Mouse (Mus musculus) left cerebral cortex, adult 8-10 months (tissue): ENCODE data around the gene Svopl. TPM values are rescaled to one million over a fixed set of nuclear protein-coding genes. Genes with fewer than 3 reads are reported as not detected.

Experiments used
- DNase-seq, 2 experiments: peaks; one replicate each; pipeline ENCODE4 v3.0.0; 2022; ENCODE audit warnings: low spot score in 2 of 2
- total RNA-seq, 4 experiments: library from RNA; stranded (reverse); gene quantifications; 2 replicates each; pipeline ENCODE4 v1.2.4; 2022

The Svopl gene
- total RNA-seq, 4 experiments from 2014 or later = 0.28 TPM; not detected in 3

DNA sequence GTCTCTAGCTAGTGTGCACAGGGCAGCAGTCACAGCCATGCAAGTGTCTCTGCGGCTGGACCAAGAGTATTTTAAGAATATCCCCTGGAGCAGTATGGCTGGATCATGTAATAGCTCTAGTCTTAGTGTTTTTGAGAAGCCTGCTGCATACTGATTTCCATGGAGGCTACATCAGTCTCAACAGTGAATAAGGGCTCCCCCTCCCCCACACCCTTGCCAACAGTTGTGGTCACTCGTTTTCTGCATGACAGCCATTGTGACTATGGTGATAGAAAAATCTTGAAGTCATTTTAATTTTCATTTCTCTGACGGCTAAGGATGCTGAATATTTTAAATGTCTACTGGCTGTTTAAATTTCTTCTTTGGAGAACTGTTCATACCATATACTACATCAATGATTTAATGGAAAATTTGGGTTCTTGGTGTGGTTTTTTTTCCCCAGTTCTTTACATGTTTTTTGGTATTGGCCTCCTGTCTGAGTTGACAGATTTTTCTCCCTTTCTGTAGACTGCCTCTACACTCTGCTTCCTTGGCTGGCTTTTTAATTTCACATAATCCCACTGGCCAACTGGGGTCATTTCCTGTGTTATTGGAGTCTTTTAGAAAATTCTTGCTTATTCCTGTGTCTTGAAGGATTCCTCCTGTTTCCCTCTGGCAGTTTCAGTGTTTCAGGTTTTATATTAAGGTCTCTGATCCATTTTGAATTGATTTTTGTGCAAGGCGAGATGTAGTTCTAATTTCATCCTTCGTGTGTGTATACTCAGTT, 13.8 kb downstream of the Svopl start:
- DNase-seq = no peak

DNA sequence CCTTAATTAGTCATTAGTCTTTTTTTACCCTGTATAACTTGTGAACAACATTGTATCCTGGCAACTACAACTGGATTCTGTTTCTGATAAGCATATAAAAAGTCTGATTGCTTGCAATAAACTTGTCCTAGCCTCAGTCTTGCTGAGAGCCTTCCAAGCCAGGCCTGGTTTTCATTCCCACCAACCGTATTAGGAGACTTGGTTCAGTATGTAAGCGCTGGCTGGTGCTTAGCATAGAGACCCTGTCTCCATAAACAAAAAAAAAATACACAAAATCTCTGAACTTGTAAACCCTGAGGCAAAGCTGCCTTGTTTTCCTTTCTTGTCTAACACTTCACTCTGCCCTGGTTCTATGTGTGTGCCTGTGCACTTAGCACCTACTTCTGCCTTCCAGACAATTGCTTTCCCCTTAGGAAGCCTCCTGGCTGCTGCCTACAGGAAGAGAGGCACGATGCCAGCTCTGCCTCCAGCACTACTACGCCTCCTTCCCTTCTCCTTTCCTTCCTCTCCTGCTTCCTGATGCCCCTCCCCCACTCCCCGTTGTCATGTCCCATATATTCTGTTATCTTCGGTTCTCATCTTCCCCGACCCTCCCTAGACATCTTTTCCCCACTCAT, 14.8 kb downstream of the Svopl start:
- DNase-seq = no peak

DNA sequence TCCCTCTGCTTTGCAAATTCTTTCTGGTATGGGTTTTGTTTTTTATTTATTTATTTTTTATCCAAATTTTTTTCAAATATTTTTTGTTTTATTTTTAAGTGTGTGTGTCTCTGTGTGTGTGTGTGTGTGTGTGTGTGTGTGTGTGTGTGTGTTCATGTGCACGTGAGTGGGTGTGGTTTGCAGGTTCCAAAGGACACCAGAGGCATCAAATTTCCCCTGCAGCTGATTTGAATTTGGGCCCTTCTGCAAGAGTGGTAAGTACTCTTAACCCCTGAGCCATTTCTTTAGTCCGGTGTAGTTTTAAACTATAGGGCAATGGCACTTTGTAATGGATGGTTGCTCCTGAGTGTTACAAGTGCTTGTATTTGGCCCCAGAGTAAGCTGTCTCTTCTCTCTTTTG, 18.6 kb downstream of the Svopl start:
- no peak for DNase-seq

DNA sequence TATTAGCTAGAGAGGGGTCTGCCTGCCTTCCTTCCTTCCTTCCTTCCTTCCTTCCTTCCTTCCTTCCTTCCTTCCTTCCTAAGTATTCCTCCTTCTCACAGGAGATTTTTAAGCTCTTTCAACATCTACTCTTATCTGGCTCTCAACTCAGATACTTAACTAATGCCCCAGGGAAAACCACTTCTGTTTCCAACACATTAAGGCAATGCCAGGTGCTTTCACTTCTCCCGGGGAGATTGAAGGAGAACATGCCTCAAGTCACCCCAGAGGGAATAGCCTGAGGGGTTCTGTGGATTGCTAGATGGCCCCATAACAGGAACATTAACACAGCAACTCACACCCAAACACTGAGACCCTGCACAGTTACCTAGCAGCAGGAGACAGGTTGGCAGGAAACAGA, 19.0 kb downstream of the Svopl start:
- DNase-seq = no peak

DNA sequence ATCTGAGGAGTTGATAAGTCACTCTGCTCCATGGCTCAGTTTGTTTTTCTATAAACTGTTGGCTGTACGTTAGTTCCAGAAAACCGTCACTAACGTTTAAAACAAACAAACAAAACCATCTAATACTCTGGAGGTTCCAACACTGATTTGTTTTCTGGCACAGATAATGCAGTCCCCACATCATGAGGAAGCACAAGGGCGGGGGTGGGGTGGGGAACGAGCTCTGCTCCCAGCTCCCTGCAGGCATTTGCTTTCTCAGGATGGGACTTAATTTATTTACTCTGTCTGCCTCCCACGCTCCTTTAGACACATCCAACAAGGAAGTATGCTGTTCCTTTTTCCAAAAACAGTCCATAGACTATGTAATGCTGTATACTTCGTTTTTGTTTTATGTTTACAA, 23.5 kb downstream of the Svopl start:
- no peak for DNase-seq

DNA sequence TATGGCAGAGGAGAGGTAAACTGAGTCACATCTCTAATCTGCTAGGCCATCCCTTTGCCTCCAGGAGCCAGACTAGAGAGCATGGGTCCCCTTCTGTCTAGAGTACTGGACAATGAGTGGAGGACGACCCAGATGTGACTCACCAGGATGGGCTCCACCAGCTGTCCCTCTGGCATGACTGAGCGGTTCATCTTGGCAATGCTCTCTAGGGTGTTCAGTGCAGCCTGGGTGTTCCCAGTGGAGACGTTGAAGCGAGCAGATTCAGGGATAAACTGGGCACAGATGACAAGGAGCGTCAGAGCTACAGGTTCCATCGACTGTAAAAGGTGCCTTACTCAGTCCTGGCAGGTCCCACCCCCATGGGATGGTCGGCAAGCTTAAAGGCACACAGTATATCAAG, 25.4 kb downstream of the Svopl start:
- no peak for DNase-seq

DNA sequence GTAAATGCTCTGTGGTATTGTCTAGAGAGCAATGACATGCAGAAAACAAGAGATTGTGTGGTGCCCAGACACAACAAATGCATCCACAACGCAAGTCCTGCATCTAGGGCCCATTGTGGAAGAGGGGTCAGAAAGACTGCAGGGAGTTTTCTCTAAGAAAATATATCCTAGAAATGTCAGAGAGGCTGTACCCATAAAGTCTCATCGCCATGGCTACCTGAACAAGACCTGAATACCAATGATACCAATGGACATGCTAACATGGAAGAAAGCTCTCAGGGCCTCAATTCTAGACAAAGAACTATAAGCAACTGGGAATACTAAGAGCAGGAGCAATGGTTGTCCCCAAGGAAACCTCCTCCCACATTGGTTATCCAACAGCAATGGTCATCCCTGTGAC, 34.0 kb downstream of the Svopl start:
- DNase-seq = no peak

DNA sequence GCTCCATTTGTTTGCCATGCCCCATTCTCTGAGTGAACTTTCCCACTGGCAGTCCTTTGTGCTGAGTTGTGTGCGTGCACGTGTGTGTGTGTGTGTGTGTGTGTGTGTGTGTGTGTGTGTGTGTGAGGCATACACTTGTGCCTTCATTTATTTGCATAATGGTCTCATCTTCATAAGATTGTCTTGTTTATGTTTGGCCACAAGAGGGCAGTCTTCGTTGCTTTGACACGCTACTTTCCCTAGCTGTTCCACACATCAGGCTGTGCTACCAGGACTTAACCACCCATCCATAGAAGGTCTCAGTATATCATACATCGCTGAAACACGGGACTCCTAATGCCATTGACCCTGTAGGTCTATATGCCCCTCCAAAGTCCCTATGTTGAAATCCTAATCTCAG, 39.3 kb downstream of the Svopl start:
- DNase-seq = peak in 1 of 2 experiments; percentile 14

DNA sequence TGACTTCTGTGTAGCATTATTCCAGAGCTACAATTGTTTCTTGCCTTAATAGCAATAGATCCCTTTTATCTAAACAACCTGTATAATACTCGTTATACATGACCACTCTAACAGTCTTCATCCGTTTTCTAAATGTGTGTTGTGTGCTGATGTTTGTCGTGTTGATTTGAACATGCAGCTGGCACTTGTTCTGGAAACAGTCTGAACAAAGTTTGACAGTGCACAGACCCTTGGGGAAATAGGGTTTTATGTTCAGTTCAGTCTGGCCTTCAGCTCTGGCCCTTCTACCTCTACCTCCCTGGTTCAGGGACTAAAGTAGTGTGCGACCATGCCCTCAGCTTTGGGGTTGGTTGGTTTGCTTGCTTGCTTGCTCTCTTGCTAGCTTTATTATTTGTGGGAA, 79.4 kb downstream of the Svopl start:
- DNase-seq = no peak

DNA sequence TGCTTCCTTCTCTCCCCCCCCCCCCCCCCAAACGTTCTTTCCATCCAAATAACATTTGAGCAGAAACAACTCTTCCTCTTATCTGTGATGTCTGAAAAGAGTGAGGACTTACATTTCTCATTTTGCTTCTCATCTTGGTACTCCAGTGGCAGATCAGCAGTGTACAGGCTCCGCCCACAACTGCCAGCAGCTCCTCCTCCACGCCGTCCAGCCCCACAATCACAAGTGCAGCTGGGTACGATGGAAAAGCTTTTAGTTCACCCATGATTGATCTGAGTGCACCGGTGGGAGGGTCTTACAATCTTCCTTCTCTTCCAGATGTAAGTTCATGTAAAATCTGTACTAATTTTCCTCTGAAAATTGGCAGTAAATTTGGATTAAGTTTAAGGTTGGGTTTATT, 95.5 kb downstream of the Svopl start:
- no peak for DNase-seq

DNA sequence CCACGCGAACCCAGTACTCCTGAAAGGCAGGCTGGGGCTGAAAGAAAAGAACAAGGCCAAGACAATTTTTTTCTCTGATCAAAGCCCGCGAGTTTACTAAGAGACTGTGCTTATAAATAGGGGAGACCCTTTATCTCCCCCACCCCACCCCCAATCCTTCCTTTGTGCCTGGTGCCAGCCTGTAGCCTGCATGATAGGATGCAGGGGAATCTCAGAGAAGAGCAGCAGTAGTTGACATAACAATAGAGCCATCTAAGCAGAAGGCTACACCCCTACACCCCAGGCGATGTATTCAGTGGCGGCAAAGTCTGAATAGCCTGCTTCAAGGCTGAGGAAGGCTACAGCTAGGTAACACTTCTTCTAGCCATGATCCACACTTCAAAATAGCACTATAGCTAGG, 110.3 kb downstream of the Svopl start:
- no peak for DNase-seq

Other genes with a start within 250 kb of the Svopl start
- gene Trim24, start 176.2 kb downstream of the Svopl start, total RNA-seq = 10 to 100 TPM; 32.1 to 37.3 (median 34.2) TPM
- gene Tmem213, start 62.3 kb upstream of the Svopl start, total RNA-seq = not detected
- 10 to 100 TPM in 2 of 4 experiments, 1 to 10 TPM in 2; 1.6 to 13.4 (median 6.3) TPM for gene Atp6v0a4, start 77.6 kb upstream of the Svopl start, total RNA-seq
- 10 to 100 TPM; 29.1 to 36.6 (median 33.5) TPM for gene D630045J12Rik, start 207.0 kb upstream of the Svopl start, total RNA-seq